Mouse (Mus musculus) lung, adult 18-20 months (tissue): ENCODE measurements around the gene Ston1.

Experiments used
- DNase-seq, 2 experiments: peaks; one replicate each; pipeline ENCODE4 v3.0.0; 2022; ENCODE audit warnings: mixed read lengths in 2 of 2

The Ston1 gene

GRCm38 (mm10) chr17:88627150-88627549 is 29.7 kb downstream of the Ston1 start:
- peak; percentile 25 to 54 for DNase-seq

GRCm38 (mm10) chr17:88628676-88629380 is 31.3 kb downstream of the Ston1 start:
- DNase-seq = peak; percentile 84 to 89

GRCm38 (mm10) chr17:88629381-88629759 is 31.9 kb downstream of the Ston1 start:
- no peak for DNase-seq

GRCm38 (mm10) chr17:88629931-88630553 is 32.6 kb downstream of the Ston1 start:
- peak; percentile 82 to 89 for DNase-seq

- DNase-seq = peak; percentile 70 to 79
These were observed 33.1 kb downstream of the Ston1 start for GRCm38 (mm10) chr17:88630554-88630948.

GRCm38 (mm10) chr17:88632631-88633030 is 35.1 kb downstream of the Ston1 start:
- no peak for DNase-seq

- no peak for DNase-seq
These were observed 38.6 kb downstream of the Ston1 start for GRCm38 (mm10) chr17:88636076-88636475.

- no peak for DNase-seq
These were observed 39.1 kb downstream of the Ston1 start for GRCm38 (mm10) chr17:88636587-88636986.

- DNase-seq = peak; percentile 62 to 76
These were observed 43.5 kb downstream of the Ston1 start for GRCm38 (mm10) chr17:88641012-88641411.

GRCm38 (mm10) chr17:88641836-88642235 is 44.4 kb downstream of the Ston1 start:
- DNase-seq = no peak

GRCm38 (mm10) chr17:88644876-88645275 is 47.4 kb downstream of the Ston1 start:
- DNase-seq = no peak

- no peak for DNase-seq
These were observed 47.8 kb downstream of the Ston1 start for GRCm38 (mm10) chr17:88645299-88645698.

GRCm38 (mm10) chr17:88647149-88647548 is 49.7 kb downstream of the Ston1 start:
- DNase-seq = no peak

- DNase-seq = peak; percentile 35 to 44
These were observed 54.5 kb downstream of the Ston1 start for GRCm38 (mm10) chr17:88652010-88652409.

- DNase-seq = peak; percentile 54 to 60
These were observed 55.4 kb downstream of the Ston1 start for GRCm38 (mm10) chr17:88652702-88653374.

GRCm38 (mm10) chr17:88653375-88653769 is 55.9 kb downstream of the Ston1 start:
- no peak for DNase-seq

GRCm38 (mm10) chr17:88658510-88658909 is 61.0 kb downstream of the Ston1 start:
- DNase-seq = no peak

GRCm38 (mm10) chr17:88666076-88666475 is 68.6 kb downstream of the Ston1 start:
- DNase-seq = no peak

- DNase-seq = peak; percentile 5 to 43
These were observed 71.0 kb downstream of the Ston1 start, which contains the start of gene Gtf2a1l for GRCm38 (mm10) chr17:88668452-88668851. Gene Gtf2a1l (plus strand): TSS chr17:88668660.

GRCm38 (mm10) chr17:88669921-88670320 is 72.4 kb downstream of the Ston1 start:
- DNase-seq = no peak

- no peak for DNase-seq
These were observed 73.3 kb downstream of the Ston1 start for GRCm38 (mm10) chr17:88670800-88671199.

GRCm38 (mm10) chr17:88675310-88676309 is 78.1 kb downstream of the Ston1 start:
- no peak for DNase-seq

GRCm38 (mm10) chr17:88688226-88688625 is 90.7 kb downstream of the Ston1 start:
- DNase-seq = no peak
